Mouse (Mus musculus) thymus, postnatal 4 days (tissue): ENCODE results near the gene Slc22a21.
A peak's percentile ranks its signal among the peaks of the same experiment; 100 is the strongest.
"Not testable (repeated sequence)": the region's sequence is repeated elsewhere in the genome, so short reads cannot be mapped to it uniquely, and the experiment has no call there.

Source experiments
- DNase-seq: peaks from one replicate; pipeline ENCODE4 v3.0.0; 2021

Slc22a21 gene

DNA sequence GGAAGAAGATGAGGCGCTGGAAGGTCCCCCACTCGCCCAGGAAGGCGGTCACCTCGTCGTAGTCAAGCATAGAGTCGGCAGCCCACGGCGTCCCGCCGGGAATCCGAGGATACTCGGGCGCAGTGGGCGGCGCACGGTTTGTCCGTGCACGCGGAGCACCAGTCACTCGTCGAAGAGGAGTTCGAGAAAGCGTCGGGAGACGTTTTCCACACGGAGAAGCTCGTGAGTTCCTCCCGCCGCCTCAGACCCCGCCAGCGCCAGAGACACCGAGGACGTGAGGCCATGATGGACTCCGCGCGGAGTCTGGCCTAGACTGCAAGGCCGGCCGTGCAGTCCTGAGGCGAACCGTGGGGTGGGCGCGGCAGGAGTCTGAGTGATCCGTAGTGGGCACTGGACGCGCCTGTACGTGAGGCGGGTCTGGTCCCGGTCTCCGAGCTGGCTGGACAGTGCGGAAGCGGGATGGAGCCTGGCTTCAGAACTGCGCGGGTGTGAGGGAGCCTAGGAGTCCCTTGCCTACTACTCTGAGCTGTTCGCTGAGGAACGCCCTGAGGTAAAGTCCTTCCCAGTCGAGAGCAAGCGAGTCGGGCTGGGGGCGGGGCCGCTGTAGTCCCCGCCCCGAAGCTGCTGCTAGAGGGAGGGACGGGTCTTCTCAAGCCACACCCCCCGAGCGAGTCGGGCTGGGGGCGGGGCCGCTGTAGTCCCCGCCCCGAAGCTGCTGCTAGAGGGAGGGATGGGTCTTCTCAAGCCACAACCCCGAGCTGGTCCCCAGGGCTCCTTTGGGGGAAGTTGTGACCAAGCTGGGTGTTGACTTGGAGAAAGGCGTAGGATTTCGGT lies at the start of gene Slc22a21:
Gene Slc22a21 (minus strand): TSS at position 545 of the 834 bp plus-strand sequence.
- DNase-seq = peak; percentile 78

DNA sequence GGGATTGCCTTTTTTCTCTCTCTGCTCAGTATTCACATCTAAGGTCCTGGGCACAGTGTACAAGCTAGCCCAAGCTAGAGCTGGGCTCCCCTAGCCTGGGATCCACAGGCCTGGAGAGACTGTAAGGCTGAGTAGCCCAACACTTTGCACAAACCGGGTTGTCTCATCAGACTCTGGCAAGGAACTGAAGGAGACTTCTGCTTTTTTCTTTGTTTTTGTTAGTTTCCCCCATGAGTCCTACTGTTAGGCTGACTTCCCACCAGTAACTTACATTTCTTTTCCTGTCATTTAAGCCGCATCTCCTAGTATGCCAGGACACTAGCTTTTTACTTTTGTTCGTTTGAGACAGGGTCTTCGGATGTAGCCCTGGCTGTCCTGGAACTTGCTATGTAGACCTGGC lies 48.9 kb upstream of the Slc22a21 start:
- DNase-seq = no peak

DNA sequence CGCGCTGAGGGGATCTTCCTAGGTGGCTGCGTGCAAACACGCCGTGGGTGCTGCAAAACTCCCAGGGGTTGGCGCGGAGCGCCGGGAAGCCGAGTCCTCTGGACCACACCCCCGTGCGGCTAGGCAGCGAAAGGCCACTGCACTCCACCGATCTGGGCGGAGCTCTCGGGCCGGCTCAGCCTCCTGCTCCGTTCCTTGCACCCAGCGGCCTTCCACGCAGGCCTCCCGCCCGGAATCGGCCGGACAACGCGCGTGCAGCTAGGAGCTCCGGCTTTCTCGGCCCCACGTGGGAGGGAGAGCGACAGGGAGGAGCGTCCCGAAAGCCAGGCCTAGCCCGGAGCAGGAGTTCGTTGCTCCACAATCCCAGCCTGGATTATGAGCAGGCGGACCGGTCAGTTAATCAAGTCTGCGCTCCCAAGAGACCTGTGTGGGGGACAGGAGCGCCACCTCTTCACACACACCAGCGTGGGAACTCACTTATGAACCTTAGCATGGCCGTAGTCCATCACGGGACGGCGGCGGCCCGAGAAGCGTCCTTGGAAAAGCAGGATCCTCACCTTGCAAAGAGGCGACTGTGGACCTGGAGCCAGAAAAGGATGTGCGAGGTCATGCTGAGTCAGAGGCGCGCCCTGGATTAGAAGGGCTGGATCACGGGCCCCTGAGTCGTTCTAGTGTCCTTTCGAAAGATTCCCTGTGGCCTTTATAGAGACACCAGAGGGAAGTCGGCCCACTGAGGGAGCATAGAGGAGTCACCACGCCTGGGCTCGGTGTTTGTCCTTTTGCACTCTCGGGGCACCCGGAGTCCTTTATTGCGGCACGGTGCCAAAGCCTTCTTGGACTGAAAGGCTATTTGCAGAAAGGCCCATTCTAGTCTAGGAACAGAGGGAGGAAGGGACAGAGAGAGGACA lies 48.2 kb upstream of the Slc22a21 start, which contains the start of gene Slc22a4:
Gene Slc22a4 (minus strand): TSS at position 47 of the 908 bp plus-strand sequence.
- DNase-seq = peak; percentile 50

DNA sequence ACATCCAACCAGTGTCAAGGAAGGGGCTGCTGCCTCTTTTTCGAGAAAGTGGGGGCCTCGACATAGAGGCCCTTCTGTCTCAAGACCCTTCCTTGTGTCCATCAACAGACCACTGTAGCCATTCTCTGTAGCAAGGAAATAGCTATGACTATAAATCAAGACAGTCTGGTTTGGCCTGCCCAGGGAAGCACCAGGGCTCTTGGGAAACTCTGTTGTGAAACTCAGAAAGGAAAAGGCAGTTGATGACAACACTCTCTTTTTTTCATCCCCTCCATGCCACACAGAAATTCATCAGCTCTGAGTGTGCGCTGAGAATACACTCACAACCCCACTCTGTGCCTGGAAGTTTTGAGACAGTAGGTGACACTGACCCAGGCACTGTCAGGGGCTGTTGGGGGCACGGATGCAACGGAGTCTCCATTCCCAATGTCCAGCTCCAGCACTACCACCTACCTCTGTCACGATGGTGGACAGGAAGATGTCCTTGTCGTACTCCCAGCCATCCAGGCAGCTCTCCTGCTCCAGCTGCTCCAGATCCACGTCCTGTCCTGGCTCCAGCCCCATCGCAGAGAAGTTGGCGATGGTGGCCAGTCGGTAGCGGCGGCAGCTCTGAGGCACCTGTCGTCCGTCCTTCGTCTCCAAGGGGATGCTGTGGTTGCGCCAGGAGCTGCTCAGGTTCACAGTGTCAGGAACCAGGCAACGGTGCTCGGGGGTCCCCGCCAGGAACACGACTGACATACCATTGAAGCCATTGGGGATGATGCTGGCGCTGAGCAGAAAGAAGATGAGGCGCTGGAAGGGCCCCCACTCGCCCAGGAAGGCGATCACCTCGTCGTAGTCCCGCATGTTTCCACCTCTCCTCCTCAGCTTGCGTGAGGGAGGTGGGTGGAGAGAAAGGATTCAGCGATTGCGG lies 47.3 kb upstream of the Slc22a21 start:
- DNase-seq = no peak

DNA sequence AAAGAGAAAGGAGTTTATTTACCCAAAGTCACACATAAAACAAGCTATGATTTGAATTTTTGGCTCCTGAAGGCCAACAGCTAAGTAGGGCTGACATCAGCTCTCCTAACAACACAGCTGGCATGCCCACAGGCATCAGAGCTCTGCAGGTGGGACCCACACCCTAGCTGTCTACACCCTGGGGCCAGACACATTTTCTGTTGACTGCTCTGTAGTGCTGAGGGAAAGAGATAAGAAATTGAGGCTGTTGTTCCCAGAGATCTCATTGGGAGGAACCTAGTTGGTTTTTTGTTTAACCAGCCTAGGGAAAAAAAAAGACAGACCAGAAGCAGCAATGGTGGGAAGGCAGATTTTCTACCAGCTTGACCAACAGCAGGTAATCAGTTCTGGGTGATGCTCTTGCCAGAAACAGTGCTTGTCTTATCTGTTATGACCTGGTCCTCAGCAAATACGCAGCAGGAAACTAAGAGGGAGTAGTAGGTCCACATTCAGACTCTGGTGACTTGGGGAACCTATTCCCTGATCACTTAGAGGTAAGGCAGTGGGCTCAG lies 46.4 kb upstream of the Slc22a21 start:
- peak; percentile 18 for DNase-seq

DNA sequence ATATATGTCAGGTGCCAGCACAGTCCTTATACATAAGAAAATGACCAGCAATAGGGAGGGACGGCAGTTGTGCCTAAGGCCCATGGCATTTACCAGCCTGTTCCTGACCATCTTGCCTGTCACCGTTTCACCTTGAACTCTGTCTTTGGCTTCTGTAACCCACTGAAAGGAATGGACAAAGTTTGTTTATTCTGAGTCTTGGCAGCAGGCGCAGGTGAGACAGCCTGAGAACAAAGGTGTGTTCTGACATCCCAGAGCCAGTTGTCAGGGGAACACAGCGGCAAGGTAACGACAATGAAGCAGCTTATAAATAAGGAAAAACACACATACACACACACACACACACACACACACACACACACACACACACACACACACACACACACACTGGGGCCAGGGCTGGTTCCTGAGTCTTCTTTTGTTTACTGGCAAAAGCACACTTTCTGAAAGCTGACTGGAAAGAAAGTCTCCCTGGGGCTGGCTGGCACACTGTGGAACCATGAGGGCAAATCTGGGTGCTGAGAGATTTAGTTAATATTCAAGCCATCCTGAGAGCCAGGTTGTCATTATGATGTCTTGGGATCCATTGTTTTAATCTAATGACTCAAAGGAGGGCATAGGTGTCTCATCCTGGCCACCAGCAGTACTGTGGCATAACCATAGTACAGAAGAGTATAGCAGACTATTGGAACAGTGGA lies 41.4 kb upstream of the Slc22a21 start:
- DNase-seq = no peak

DNA sequence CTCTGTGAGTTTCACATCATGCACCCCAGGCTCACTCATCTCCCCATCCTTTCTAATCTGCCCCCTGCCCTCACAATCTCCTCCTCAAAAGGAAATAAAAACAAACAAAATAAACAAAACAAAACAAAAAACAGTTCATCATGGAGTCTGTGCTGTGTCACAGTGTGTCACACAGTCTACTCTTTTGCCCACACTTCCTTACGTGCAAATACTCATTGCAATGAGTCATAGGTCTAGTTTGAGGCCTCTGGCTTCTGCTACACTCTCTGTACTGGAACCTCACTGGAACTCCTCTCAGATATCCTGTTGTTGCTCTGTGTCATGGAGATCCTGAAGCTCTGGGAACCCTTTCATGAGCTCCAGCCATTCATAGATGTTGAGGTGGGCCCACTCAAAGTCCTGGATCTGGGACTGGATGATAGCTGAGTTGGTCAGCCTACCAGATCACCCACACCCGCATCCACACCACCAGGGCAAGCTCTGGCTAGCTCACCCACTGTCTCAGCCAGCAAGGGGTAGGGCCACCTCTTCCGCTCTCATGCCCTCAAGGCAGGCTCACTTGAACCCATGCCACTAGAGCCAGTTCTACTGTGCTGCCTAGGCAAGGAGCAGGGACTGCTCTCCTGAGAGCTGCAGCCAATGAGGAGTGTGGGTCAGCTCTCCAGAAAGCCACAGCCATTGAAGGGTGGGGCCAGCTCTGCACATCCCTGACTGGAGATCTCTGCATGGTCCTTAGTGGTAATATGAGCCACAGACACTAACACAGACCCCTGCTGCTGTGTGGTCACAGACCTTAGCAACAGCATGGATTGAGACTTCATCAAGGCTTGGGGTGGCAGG lies 39.0 kb upstream of the Slc22a21 start:
- no peak for DNase-seq

DNA sequence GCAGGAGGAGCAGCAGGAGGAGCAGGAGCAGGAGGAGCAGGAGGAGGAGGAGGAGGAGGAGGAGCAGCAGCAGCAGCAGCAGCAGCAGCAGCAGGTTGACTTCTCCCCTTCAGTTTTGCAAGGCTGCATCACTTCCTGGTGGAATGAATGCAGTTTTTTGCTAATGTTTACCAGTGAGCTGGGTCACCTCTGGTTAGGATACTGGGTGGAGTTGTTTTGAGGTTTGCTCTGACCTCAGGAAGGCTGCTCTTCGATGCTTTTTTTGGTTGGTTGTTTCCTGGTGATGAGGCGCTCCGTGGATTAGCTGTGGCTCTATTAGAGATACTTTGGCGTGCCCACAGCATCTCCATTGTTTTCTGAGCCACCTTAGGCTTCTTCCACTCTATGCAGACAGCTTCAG lies 37.5 kb upstream of the Slc22a21 start:
- no peak for DNase-seq

DNA sequence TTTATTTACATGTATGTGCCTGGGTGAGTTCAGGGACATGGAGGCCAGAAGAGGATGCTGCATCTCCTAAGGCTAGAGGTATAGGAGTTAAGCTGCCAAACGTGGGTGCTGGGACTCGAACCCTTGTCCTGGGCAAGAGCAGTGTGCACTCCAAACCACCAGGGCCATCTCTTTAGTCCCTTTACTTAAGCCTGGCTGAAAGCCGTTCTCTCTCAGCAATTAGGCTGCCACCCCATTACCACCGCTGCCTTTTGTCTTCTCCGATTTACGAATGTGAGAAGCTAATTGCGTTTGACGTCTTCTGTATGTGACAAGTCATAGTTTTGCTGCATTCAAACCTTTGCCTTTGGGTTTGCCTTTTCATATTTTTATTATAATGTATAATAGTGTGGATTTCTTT lies 35.9 kb upstream of the Slc22a21 start:
- DNase-seq = no peak

DNA sequence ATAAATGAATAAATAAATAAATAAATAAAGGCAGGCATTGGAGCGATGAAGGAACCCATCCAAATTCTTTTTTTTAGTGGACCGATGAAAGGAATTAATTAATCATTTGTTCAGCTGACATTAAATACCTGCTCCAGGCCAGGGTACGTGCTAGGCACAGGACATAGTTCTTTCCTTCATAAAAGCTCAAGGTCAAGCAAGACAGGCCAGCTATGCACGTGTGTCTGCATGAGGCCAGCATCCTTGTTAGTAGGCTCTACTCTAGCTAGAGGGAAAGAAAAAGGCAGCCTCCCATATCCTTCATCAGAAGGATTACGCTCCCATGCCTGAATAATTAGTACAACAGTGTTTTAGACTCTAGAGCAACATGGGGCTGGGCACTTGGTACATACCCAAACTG lies 32.8 kb upstream of the Slc22a21 start:
- DNase-seq = no peak

DNA sequence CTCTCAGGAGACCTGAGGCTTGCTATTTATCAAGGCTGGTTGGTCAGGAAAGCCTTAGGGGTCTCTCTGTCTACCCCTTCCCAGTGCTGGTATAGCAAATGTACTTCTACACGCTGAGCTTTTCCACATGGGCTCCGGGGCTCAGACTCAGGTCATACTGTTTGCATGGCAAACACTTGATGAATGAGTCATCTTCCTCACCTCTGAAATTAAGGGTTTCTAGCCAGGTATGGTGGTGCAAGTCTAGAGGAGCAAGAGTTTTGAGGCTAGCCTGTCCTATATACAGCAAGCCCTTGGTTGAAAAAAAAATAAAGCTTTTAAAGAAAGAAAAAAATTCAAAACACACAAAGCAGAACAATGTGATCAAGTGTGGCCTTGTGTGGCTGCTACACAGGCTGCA lies 31.1 kb upstream of the Slc22a21 start:
- no peak for DNase-seq

DNA sequence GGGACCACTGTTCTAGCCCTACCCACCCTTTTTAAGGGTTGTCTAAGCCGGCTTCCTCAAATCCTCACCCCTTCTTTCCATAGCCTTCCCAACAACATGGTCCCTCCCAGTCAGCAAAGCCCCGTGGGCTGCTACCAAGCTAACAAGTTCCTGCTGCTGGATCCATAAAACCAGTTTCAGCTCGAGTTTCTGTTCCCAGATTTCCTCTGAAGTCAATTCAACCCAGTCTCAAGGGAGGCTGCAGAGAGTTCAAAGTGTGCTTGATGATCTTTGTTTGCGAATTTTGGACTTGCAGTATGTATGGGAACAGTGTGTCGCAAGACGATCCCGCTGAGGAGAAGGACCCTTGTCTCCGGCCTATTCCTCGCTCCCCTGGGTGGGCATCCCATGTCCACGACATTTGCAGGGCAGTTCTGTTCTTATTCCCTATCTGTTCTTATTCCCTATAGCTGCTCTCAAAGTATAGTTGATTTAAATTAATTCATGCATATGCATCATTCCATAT lies 28.3 kb upstream of the Slc22a21 start:
- no peak for DNase-seq

DNA sequence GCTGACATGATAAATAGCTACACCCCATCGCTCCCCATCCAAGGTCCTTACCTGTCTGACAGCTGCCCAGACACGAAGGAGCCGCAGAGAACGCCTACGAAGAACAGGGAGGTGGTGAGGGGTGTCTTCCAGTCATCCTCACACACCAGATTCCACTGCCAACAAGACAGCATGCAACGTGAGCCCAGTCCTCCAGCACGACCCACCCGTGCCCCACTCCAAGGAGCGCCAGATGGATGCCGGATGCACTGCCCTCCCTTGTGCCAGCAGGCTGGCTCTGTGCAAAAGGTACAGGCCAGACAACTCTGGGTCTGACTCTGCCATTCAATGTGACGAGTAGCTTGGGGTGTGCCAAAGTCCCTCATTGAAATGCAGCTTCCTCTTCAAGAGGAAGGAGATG lies 27.6 kb upstream of the Slc22a21 start:
- DNase-seq = no peak

DNA sequence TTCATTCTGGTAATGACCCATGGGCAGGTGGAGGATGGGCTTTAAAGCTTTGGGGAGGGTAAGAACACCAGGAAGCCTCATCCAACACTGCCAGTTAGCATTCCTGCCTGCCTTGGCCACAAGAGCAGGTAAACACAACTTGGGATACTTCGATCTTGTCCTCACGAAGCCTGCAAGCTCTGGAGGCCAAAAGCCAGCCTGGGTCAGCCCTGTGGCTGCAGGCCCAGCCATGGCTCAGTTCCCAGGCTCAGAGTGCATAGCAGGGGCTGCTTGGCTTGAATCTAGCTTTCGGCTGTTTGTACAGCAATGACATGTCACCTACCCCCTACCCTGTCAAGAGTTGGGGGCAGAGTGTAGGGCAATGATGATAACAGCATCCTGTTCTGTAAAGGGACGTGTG lies 26.8 kb upstream of the Slc22a21 start:
- DNase-seq = no peak

DNA sequence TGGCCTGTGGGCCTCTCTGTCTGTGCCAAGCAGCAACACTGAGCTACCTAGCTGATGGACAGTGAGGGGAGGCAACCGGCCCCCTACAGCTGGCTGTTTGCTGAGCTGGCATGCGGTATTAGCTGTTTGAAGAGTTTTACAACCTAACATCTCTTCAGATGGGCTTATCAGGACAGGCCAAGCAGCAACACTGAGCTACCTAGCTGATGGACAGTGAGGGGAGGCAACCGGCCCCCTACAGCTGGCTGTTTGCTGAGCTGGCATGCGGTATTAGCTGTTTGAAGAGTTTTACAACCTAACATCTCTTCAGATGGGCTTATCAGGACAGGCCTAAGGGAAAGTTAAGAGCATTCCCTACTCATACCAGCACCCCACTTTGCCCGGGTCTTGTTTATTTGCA lies 26.2 kb upstream of the Slc22a21 start:
- DNase-seq = not testable (repeated sequence)

DNA sequence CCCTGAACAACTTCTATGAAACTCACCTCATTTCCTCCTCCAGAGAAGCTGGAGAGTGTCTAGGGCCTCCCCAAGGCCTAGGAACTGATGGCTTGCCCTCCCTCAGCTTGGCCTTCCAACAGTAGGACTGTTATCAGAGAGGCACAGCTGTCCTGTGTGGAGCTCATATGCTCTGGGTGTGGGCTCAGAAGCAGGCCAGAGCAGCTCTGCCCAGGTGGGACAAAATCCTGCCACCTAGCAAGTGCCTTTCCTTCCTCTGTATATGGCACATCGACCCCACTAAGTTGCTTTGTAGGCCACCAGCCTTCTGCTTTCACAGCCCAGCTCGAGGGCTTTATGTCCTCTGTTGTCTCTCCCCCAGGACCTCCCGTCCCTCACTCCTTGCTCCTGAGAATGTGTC lies 24.6 kb upstream of the Slc22a21 start:
- no peak for DNase-seq

DNA sequence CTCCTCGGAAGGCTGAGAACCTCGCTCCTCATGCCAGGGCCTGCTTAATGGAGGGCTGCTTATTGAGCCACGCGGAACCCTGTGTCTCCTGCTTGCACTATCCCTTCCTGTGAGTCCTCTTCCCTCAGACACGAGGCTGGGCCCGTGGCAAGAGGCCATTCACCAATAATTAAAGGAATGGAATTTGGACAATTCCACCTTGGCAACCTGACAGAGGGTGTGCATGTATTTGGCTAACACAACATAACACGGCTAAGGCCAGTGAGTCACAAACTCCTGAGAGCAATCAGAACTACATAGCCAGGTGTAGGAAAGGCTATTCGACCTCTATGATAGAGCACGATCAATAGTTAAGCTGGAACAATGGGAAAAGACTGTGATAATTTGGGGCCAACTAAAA lies 24.1 kb upstream of the Slc22a21 start:
- DNase-seq = no peak

DNA sequence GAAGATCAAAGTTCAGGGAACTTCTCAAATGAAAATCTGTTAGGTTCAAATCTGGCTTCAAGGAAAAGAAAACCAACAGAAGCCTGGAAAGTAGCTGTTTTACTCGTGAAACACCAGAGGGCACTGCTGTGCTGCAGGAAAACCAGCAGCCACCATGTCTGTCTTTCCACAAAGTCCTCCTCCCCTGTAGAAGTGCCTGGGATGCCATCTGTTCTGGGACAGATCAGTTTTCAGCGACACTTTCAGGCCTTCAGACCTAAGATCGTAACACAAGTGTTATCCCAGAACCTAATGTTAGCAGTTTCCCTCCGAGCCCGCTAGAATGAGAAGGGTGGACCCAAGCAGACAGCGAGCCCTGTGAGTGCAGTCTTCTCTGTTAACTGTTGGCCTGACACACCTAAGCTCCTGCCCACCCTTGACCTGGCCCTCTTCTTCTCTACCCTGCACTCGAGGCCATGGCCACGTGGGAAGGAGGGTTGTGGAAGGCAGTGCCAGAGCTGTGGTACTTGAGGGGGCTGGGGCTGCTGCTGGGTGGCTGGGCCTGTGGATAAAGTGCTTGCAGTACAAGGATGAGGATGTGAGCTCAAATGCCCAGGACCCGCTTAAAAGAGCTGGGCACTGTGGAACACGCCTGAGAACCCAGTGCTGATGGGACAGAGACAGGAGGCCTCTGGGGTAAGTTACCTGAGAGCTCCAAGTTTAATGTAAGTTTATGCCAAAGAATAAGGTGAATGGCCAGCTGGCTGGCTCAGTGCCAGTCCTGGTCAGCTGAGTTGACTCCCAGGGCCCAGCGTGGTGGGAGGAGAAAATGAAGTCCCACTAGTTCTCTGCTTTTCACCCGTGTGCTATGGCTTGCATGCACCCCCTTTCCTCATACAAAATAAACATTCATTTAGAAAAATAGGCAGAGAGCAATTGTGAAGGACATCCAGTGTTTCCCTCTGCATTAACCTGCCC lies 22.9 kb upstream of the Slc22a21 start:
- peak; percentile 71 for DNase-seq

DNA sequence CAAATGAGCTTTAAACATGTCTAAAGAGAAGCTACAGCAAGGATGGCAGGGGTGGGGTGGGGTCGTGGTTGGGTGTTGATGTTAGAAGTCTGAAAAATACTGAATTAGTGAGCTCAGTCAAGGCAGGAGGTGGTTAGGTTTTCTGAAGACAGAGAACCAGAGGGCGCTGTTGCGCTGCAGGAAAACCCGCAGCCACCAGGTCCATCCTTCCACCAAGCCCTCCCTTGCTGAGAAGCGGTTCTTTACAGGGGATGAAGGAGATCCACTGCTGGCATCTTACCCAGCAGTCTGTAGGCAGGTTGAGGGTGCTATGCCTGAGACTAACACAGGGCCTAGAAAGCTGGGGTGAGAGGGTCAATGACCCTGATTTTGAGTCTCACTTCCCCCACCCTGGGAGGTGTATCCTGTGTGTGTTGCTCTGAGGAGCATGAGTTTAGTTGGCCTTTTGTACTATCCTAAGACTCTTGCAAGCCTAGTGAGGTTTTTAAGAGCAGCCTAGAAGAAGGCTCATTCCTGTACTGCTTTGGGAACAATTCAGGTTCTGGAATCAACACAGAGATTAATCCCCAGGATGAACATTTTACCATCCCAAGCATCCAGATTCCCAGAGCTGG lies 22.1 kb upstream of the Slc22a21 start:
- peak; percentile 83 for DNase-seq
